Mouse (Mus musculus) kidney, postnatal 0 days (tissue): ENCODE measurements around the gene Cfap70. TPM values are rescaled to one million over a fixed set of nuclear protein-coding genes. Genes with fewer than 3 reads are reported as not detected.
A peak's percentile ranks its signal among the peaks of the same experiment; 100 is the strongest.

Source experiments
- ATAC-seq: fragments of 200-750 bp; cut with Nextera tagmentation; replicated peaks from 2 replicates; pipeline ENCODE4 v1.8.0; 2017; ENCODE audit warnings: low read depth, moderate number of reproducible peaks, moderate TSS enrichment, moderate library complexity; ENCODE audit not compliant: low FRiP score
- DNase-seq: peaks from one replicate; pipeline ENCODE4 v3.0.0-alpha.2; 2016; ENCODE audit warnings: low spot score
- H3K27ac ChIP-seq: fragments of 300-500 bp; sonication (generic); 2 replicates; pipeline ENCODE4 v1.5.1; 2014; ENCODE audit warnings: mild to moderate bottlenecking
- H3K27me3 ChIP-seq: fragments of 300-500 bp; sonication (generic); 2 replicates; pipeline ENCODE4 v1.6.1; 2014; ENCODE audit warnings: low read length, mixed read lengths; ENCODE audit not compliant: insufficient read depth
- H3K36me3 ChIP-seq: fragments of 300-500 bp; sonication (generic); 2 replicates; pipeline ENCODE4 v1.6.1; 2014; ENCODE audit warnings: low read length, mixed read lengths; ENCODE audit not compliant: insufficient read depth
- H3K4me1 ChIP-seq: fragments of 300-500 bp; sonication (generic); replicated peaks from 2 replicates; pipeline ENCODE4 v1.6.1; 2014; ENCODE audit warnings: antibody characterized with exemption, low read length, mixed read lengths; ENCODE audit not compliant: insufficient read depth
- H3K4me2 ChIP-seq: fragments of 300-500 bp; sonication (generic); 2 replicates; pipeline ENCODE4 v1.6.1; 2014; ENCODE audit warnings: mild to moderate bottlenecking, low read length, moderate library complexity, mixed read lengths
- H3K4me3 ChIP-seq: fragments of 300-500 bp; sonication (generic); replicated peaks from 2 replicates; pipeline ENCODE4 v1.5.1; 2014; ENCODE audit warnings: low read depth, low read length
- H3K9ac ChIP-seq: fragments of 300-500 bp; sonication (generic); 2 replicates; pipeline ENCODE4 v1.6.1; 2014; ENCODE audit warnings: low read depth, low read length
- H3K9me3 ChIP-seq: fragments of 300-500 bp; sonication (generic); replicated peaks from 2 replicates; pipeline ENCODE4 v1.6.1; 2016; ENCODE audit warnings: low read length, inconsistent platforms, mixed read lengths
- CTCF ChIP-seq: IDR thresholded peaks from 2 replicates; pipeline ENCODE4 v1.5.1; 2016; ENCODE audit warnings: antibody characterized with exemption, low read depth, mild to moderate bottlenecking, moderate library complexity
- WGBS: fragments of 180-500 bp; shearing (Covaris S2); extraction: QIAGEN DNeasy Blood & Tissue Kit; methylation state at CpG from one replicate; pipeline ENCODE4 v1.1.7; 2014; 5-methylcytosine and 5-hydroxymethylcytosine counted together
- polyA plus RNA-seq: library from polyadenylated mRNA; unstranded; fragments of >200 nt; fragmentation: Nextera tagmentation; extraction: Ambion mirVana; gene quantifications from 2 replicates; pipeline ENCODE4 v1.2.1, GENCODE M21; 2015

The Cfap70 gene
- polyA plus RNA-seq, 1 experiment from 2014 or later, result 1.3 TPM

- no peaks in the 10 kb centered on the region for H3K27me3 ChIP-seq
- H3K36me3 ChIP-seq, result peaks cover 42% of the 10 kb centered on the region
Observed at GRCm38 (mm10) chr14:20458378-20458777, 6.4 kb upstream of the Cfap70 start.

DNA sequence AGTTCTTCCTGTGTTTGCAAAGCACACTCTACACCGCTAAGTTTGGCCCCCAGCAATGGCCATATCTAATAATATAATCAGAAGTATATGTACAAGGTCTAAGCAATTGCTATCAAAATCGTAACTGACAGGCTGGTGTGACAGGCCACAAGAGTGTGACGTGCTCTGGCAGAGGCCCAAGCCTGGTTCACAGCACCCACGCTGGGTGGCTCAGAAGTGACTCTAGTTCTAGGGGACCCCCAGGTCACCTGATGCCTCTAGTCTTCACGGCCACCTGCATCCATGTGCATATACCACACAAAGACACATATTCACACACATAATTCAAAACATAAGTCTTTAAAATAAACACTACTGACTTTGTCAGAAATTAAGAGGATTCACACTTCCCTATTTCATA, 903 bp upstream of the Cfap70 start:
- no peaks in the 10 kb centered on the region for H3K4me1 ChIP-seq
- H3K4me2 ChIP-seq, result no peak overlapping the region
- TF ChIP-seq CTCF, result no peak
- WGBS, result 90% methylated on average over 5 of the region's 5 CpGs
- ATAC-seq, result no peak
- H3K9me3 ChIP-seq, result no peaks in the 10 kb centered on the region
- H3K27me3 ChIP-seq, result no peaks in the 10 kb centered on the region
- H3K36me3 ChIP-seq, result 0 out of 2 replicates have a peak, but pooled peaks cover 3% of the 10 kb centered on the region
- no peak overlapping the region for H3K4me3 ChIP-seq
- H3K27ac ChIP-seq, result no peak overlapping the region
- H3K9ac ChIP-seq, result no peak overlapping the region
- no peak for DNase-seq

More at GRCm38 (mm10) chr14:20458378-20458777, 6.4 kb upstream of the Cfap70 start:
- H3K4me1 ChIP-seq, result no peaks in the 10 kb centered on the region
- H3K4me3 ChIP-seq, result no peak overlapping the region
- WGBS, result 95% methylated on average over 9 of the region's 9 CpGs
- ATAC-seq (no peak), DNase-seq (no peak)
- no peak overlapping the region for H3K27ac ChIP-seq
- H3K4me2 ChIP-seq, result no peak overlapping the region
- no peak for TF ChIP-seq CTCF
- no peaks in the 10 kb centered on the region for H3K9me3 ChIP-seq
- no peak overlapping the region for H3K9ac ChIP-seq

- peak overlapping the region; percentile 34 for H3K4me3 ChIP-seq
- DNase-seq (no peak), ATAC-seq (no peak)
- H3K27ac ChIP-seq, result no peak overlapping the region
- WGBS, result 11% methylated on average over 2 of the region's 2 CpGs
- TF ChIP-seq CTCF, result no peak
- H3K9ac ChIP-seq, result peak overlapping the region; percentile 50
- no peaks in the 10 kb centered on the region for H3K27me3 ChIP-seq
- no peaks in the 10 kb centered on the region for H3K9me3 ChIP-seq
- H3K4me1 ChIP-seq, result no peaks in the 10 kb centered on the region
- H3K36me3 ChIP-seq, result 0 out of 2 replicates have a peak, but pooled peaks cover 3% of the 10 kb centered on the region
- H3K4me2 ChIP-seq, result peak overlapping the region; percentile 64
Observed at GRCm38 (mm10) chr14:20451302-20451701, 724 bp downstream of the Cfap70 start.

- DNase-seq, result no peak
- no peaks in the 10 kb centered on the region for H3K27me3 ChIP-seq
- H3K4me1 ChIP-seq, result no peaks in the 10 kb centered on the region
- no peak for ATAC-seq
- no peak overlapping the region for H3K9ac ChIP-seq
- H3K27ac ChIP-seq, result no peak overlapping the region
- no peaks in the 10 kb centered on the region for H3K36me3 ChIP-seq
- no peak overlapping the region for H3K4me2 ChIP-seq
- no peaks in the 10 kb centered on the region for H3K9me3 ChIP-seq
- no peak for TF ChIP-seq CTCF
- 53% methylated on average over 12 of the region's 12 CpGs for WGBS
- H3K4me3 ChIP-seq, result no peak overlapping the region
Observed at GRCm38 (mm10) chr14:20447209-20447608, 4.8 kb downstream of the Cfap70 start.

DNA sequence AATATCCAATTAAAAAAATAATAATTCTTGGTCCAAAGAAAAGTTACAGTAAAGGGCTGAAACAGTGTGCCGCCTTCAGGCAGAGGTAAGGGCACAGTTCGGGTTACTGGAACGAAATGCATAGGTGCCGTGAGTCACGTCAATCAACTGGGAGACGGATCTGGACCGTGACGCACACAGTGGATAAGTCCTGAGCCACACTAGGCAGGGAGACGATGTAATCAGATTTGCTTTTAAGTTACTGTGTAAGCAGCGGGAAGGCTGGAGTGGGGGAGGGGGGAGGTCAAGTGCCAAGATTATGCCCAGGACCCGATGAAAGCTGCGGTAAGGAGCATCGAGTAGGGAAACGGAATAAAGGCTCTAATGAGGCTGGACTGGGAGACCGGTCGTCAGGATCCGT, 9.8 kb downstream of the Cfap70 start:
- DNase-seq, result no peak
- H3K9ac ChIP-seq, result peak overlapping the region; percentile 27; the same call in 1 of the 2 replicates
- no peaks in the 10 kb centered on the region for H3K4me1 ChIP-seq
- ATAC-seq, result peak; percentile 71; the same call in 1 of the 2 replicates
- H3K4me2 ChIP-seq, result peak overlapping the region; percentile 23; the same call in 1 of the 2 replicates
- TF ChIP-seq CTCF, result no peak
- H3K36me3 ChIP-seq, result no peaks in the 10 kb centered on the region
- no peak overlapping the region for H3K4me3 ChIP-seq
- H3K27me3 ChIP-seq, result no peaks in the 10 kb centered on the region
- WGBS, result 49% methylated on average over 17 of the region's 17 CpGs
- H3K27ac ChIP-seq, result no peak overlapping the region
- H3K9me3 ChIP-seq, result no peaks in the 10 kb centered on the region

GRCm38 (mm10) chr14:20436976-20437375, 15.1 kb downstream of the Cfap70 start:
- H3K9ac ChIP-seq, result no peak overlapping the region
- H3K27me3 ChIP-seq, result no peaks in the 10 kb centered on the region
- no peaks in the 10 kb centered on the region for H3K9me3 ChIP-seq
- H3K4me1 ChIP-seq, result no peaks in the 10 kb centered on the region
- no peak overlapping the region for H3K4me2 ChIP-seq
- H3K27ac ChIP-seq, result no peak overlapping the region
- no peak for DNase-seq
- no peaks in the 10 kb centered on the region for H3K36me3 ChIP-seq
- TF ChIP-seq CTCF, result no peak
- H3K4me3 ChIP-seq, result no peak overlapping the region
- WGBS, result 70% methylated on average over 6 of the region's 6 CpGs
- ATAC-seq, result no peak

GRCm38 (mm10) chr14:20432420-20432819, 19.6 kb downstream of the Cfap70 start:
- no peak overlapping the region for H3K9ac ChIP-seq
- H3K4me2 ChIP-seq, result no peak overlapping the region

More at GRCm38 (mm10) chr14:20432420-20432819, 19.6 kb downstream of the Cfap70 start:
- no peak for ATAC-seq
- WGBS, result 83% methylated on average over 4 of the region's 4 CpGs
- no peak for TF ChIP-seq CTCF
- H3K27me3 ChIP-seq, result no peaks in the 10 kb centered on the region
- no peak overlapping the region for H3K4me3 ChIP-seq
- H3K4me1 ChIP-seq, result no peaks in the 10 kb centered on the region
- no peaks in the 10 kb centered on the region for H3K36me3 ChIP-seq
- DNase-seq, result no peak
- no peak overlapping the region for H3K27ac ChIP-seq
- no peaks in the 10 kb centered on the region for H3K9me3 ChIP-seq
